Mouse (Mus musculus): ENCODE results near the gene Cox5a.
A peak's percentile ranks its signal among the peaks of the same experiment; 100 is the strongest.

Cox5a gene

GRCm38 (mm10) chr9:57561711-57562099 lies 40.6 kb downstream of the Cox5a start:
- DNase-seq (ENCODE audit: inconsistent ontology term): no peak

GRCm38 (mm10) chr9:57562896-57563372 lies 41.9 kb downstream of the Cox5a start:
- no peak for DNase-seq (ENCODE audit: inconsistent ontology term)

- DNase-seq (ENCODE audit: inconsistent ontology term): peak; percentile 9
Observed at GRCm38 (mm10) chr9:57564609-57565008, 43.5 kb downstream of the Cox5a start.

- DNase-seq (ENCODE audit: inconsistent ontology term): no peak
Observed at GRCm38 (mm10) chr9:57565741-57566221, 44.7 kb downstream of the Cox5a start.

- DNase-seq (ENCODE audit: inconsistent ontology term): no peak
Observed at GRCm38 (mm10) chr9:57566846-57567245, 45.8 kb downstream of the Cox5a start.

- no peak for DNase-seq (ENCODE audit: inconsistent ontology term)
Observed at GRCm38 (mm10) chr9:57568500-57568899, 47.4 kb downstream of the Cox5a start.

GRCm38 (mm10) chr9:57574397-57574796 lies 53.3 kb downstream of the Cox5a start:
- no peak for DNase-seq (ENCODE audit: inconsistent ontology term)

- no peak for DNase-seq (ENCODE audit: inconsistent ontology term)
Observed at GRCm38 (mm10) chr9:57575577-57575976, 54.5 kb downstream of the Cox5a start.

- DNase-seq (ENCODE audit: inconsistent ontology term): no peak
Observed at GRCm38 (mm10) chr9:57577144-57577849, 56.2 kb downstream of the Cox5a start.
